Mouse (Mus musculus): Measurements from ENCODE around the gene Afap1. TPM values are rescaled to one million over a fixed set of nuclear protein-coding genes. Genes with fewer than 3 reads are reported as not detected.
A peak's percentile ranks its signal among the peaks of the same experiment; 100 is the strongest.

Gene Afap1
- polyA plus RNA-seq, 1 experiment from 2014 or later = 21.3 TPM

DNA sequence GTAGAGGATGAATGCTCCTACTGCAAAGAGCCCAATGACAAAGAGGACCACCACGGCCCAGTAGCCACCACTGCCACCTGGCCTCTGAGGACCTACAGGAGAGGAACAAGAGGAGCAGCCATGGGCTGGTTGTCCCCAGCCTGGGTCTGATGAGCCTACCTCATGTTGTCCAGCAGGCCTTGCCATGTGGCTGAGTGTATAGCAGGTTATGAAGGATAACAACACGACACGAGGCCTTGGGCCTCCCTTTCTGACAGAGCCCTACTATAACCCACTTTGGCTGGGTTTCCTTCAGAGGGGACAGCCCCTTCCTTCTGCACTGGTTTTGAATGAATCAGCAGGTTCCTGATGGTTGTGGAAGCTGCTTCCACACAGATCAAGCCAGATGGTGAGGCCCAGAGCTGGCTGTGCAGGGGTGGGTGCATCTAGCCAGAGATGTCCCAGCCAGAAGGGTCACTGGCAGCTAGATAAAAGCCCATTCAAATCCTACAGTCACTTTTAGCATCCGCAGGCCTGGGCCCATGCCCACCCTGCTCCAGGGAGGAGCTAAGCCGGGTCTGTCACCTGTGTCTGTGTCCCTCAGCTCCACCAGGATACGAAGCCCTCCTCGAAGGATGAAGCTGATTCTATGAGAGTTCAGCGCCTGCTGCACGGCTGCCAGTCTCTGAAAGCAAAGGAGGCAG is 131.0 kb downstream of the Afap1 start:
- H3K4me1 ChIP-seq (ENCODE audit: control insufficient read depth, insufficient read depth, low read length) = no peaks in the 10 kb centered on the region
- no peak overlapping the region for H3K4me3 ChIP-seq (ENCODE audit: low read depth, low read length)
- no peak for ATAC-seq (ENCODE audit: insufficient number of reproducible peaks, insufficient read depth, low FRiP score, low read depth)
- H3K27me3 ChIP-seq (ENCODE audit: control insufficient read depth, insufficient read depth, low read length) = no peaks in the 10 kb centered on the region
- H3K27ac ChIP-seq (ENCODE audit: low read length) = no peak overlapping the region
- H3K9me3 ChIP-seq (ENCODE audit: control insufficient read depth, low read depth, low read length) = no peaks in the 10 kb centered on the region
- no peak overlapping the region for H3K9ac ChIP-seq (replicated peaks; ENCODE audit: low read depth, low read length)
- H3K4me2 ChIP-seq (replicated peaks; ENCODE audit: low read depth, low read length) = no peak overlapping the region
- no peaks in the 10 kb centered on the region; the same call in 1 of the 2 replicates for H3K36me3 ChIP-seq (ENCODE audit: control insufficient read depth, insufficient read depth, low read length)
- WGBS = 82% methylated on average over 9 of the region's 9 CpGs

DNA sequence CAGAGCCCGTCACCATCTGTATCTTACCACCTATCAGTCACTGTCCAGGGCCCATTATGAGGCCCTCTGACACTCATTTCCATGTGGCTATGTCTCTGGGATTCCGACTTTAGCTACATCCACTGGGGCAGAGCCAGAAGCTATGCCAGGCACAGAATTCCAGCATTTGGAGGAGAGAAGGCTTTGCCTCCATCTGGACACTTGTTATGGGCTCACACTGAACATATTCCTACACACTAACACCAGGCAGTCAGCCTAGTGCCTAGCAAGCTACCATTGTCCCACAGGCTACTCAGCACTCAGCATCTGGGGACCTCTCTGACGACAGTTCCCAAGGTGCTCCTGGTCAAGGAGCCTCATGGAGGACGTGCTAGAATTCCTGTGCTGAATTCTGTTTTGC is 132.0 kb downstream of the Afap1 start:
- H3K27ac ChIP-seq (ENCODE audit: low read length) = no peak overlapping the region
- no peaks in the 10 kb centered on the region; the same call in 1 of the 2 replicates for H3K36me3 ChIP-seq (ENCODE audit: control insufficient read depth, insufficient read depth, low read length)
- H3K4me1 ChIP-seq (ENCODE audit: control insufficient read depth, insufficient read depth, low read length) = no peaks in the 10 kb centered on the region
- H3K9me3 ChIP-seq (ENCODE audit: control insufficient read depth, low read depth, low read length) = no peaks in the 10 kb centered on the region
- 79% methylated on average over 4 of the region's 4 CpGs for WGBS
- H3K27me3 ChIP-seq (ENCODE audit: control insufficient read depth, insufficient read depth, low read length) = no peaks in the 10 kb centered on the region
- H3K4me3 ChIP-seq (ENCODE audit: low read depth, low read length) = no peak overlapping the region
- no peak overlapping the region for H3K4me2 ChIP-seq (replicated peaks; ENCODE audit: low read depth, low read length)
- ATAC-seq (ENCODE audit: insufficient number of reproducible peaks, insufficient read depth, low FRiP score, low read depth) = no peak
- H3K9ac ChIP-seq (replicated peaks; ENCODE audit: low read depth, low read length) = no peak overlapping the region

DNA sequence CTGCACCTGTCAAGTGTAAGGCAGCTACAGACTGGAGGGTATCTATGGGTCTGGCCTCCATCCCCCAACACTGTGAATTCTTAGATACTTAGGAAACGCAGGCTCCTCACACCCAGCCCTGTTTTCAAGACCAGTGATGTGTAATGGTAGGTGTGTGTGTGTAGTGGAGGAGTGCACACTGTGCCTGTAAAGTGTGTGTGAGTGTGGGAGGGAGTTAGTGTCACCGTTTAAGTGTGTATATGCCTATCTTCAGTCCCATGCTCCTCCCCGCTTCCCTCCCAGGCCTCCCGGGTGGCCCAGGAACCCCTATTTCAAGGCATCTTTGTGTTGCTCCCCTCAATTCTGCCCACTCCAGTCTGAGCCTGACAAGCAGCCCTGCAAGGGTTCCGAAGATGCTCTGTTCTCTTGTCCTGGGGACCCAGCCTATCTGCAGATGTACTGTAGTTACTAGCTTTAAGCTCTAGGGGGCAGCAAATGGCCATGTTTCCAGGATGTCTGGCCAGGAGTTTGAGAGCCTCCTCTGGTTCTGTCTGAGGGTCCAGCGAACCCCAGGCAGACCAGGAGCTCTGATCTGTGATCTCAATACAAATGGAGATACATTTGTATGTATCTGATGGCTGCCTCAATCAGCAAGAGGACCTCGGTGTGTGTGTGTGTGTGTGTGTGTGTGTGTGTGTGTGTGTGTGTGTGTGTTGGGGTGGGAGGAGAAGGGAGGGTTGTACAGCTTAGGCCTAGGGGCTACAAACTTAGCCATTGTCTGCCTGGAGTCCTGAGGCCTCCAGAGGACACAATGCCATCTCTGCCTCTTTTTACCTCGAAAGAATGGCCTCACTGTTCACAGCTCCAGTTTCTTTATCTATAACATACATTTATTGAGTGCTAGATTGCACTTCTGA is 140.7 kb downstream of the Afap1 start:
- Histone ChIP-seq H3K27me3 (ENCODE audit: control insufficient read depth, insufficient read depth, low read length) (no peaks in the 10 kb centered on the region), H3K4me2 (replicated peaks; ENCODE audit: low read depth, low read length) (no peak overlapping the region), H3K27ac (ENCODE audit: low read length) (no peak overlapping the region; the same call in 1 of the 2 replicates), H3K4me3 (ENCODE audit: low read depth, low read length) (no peak overlapping the region), H3K36me3 (ENCODE audit: control insufficient read depth, insufficient read depth, low read length) (no peaks in the 10 kb centered on the region; the same call in 1 of the 2 replicates), H3K9ac (replicated peaks; ENCODE audit: low read depth, low read length) (no peak overlapping the region), H3K4me1 (ENCODE audit: control insufficient read depth, insufficient read depth, low read length) (no peaks in the 10 kb centered on the region; the same call in 1 of the 2 replicates), H3K9me3 (ENCODE audit: control insufficient read depth, low read depth, low read length) (no peaks in the 10 kb centered on the region)
- ATAC-seq (ENCODE audit: insufficient number of reproducible peaks, insufficient read depth, low FRiP score, low read depth) = peak; percentile 42; the same call in 1 of the 2 replicates
- WGBS = 48% methylated on average over 8 of the region's 8 CpGs

DNA sequence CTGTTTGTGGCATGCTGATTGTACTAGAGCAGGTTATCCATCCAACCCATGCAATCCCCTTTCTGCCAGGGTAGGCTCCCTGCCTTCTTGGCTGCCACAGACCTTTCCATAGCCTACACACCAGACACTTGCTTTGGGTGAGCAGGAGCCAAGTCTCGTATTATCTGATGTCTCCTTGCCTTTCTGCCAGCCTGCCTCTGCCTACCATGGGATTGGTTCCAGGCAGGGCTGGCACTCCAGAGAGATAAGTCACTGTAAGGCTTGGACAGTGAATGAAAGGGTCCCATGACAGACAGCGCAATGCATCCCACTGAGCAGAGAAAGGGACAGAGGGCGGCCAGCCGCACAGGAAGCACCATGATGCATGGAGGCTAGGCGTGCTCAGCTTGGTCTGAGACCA is 146.5 kb downstream of the Afap1 start:
- Histone ChIP-seq H3K9me3 (ENCODE audit: control insufficient read depth, low read depth, low read length) (no peaks in the 10 kb centered on the region), H3K27me3 (ENCODE audit: control insufficient read depth, insufficient read depth, low read length) (no peaks in the 10 kb centered on the region), H3K4me1 (ENCODE audit: control insufficient read depth, insufficient read depth, low read length) (peaks cover 19% of the 10 kb centered on the region), H3K27ac (ENCODE audit: low read length) (no peak overlapping the region), H3K4me3 (ENCODE audit: low read depth, low read length) (no peak overlapping the region), H3K4me2 (replicated peaks; ENCODE audit: low read depth, low read length) (no peak overlapping the region), H3K36me3 (ENCODE audit: control insufficient read depth, insufficient read depth, low read length) (no peaks in the 10 kb centered on the region; the same call in 1 of the 2 replicates), H3K9ac (replicated peaks; ENCODE audit: low read depth, low read length) (no peak overlapping the region)
- no peak for ATAC-seq (ENCODE audit: insufficient number of reproducible peaks, insufficient read depth, low FRiP score, low read depth)
- 91% methylated on average over 5 of the region's 5 CpGs for WGBS

DNA sequence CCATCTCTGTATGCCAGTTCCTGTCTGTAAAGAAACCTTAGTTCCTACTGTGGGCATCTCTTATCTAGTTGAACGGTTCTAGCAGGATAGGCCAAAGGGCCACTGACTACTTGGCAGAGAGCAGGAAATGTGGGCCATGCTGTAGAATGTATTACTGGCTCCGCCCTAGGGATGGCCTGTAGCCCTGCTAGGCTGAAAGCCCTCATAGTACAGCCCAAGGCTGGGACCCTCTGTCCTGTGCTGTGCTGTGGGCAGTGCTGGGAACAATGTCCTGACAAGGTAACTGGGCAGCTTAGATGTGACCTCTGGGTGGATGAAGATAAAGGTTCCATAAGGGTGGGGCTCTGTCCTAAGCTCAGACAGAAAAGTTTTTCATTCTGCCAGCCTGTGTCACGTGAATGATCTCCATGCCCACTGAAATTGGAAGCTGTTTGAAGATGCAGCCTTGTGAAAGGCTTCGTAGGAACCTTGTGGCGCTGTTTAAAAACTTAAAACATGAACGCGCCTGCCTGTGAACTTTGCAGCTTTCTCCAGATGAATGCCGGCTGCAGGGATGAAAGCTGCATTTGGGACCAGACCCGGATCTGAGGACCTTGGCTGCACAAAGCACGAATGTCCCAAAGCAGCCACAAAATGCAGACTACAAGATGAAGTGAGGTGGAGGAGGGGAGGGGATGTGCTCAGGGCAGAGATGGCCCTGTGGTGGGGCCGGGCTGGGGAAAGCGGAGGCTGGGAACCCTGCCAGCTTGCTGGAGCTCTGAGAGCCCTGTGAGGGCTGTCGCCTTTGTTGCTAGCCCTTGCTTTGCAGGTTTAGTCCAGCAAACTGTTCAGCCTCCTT is 147.5 kb downstream of the Afap1 start:
- Histone ChIP-seq H3K27me3 (ENCODE audit: control insufficient read depth, insufficient read depth, low read length) (no peaks in the 10 kb centered on the region), H3K27ac (ENCODE audit: low read length) (peak overlapping the region; percentile 52), H3K4me3 (ENCODE audit: low read depth, low read length) (no peak overlapping the region), H3K4me1 (ENCODE audit: control insufficient read depth, insufficient read depth, low read length) (peaks cover 19% of the 10 kb centered on the region), H3K36me3 (ENCODE audit: control insufficient read depth, insufficient read depth, low read length) (no peaks in the 10 kb centered on the region; the same call in 1 of the 2 replicates), H3K9me3 (ENCODE audit: control insufficient read depth, low read depth, low read length) (no peaks in the 10 kb centered on the region), H3K4me2 (replicated peaks; ENCODE audit: low read depth, low read length) (no peak overlapping the region), H3K9ac (replicated peaks; ENCODE audit: low read depth, low read length) (no peak overlapping the region)
- ATAC-seq (ENCODE audit: insufficient number of reproducible peaks, insufficient read depth, low FRiP score, low read depth) = peak; percentile 64; the same call in 1 of the 2 replicates
- WGBS = 41% methylated on average over 13 of the region's 13 CpGs

DNA sequence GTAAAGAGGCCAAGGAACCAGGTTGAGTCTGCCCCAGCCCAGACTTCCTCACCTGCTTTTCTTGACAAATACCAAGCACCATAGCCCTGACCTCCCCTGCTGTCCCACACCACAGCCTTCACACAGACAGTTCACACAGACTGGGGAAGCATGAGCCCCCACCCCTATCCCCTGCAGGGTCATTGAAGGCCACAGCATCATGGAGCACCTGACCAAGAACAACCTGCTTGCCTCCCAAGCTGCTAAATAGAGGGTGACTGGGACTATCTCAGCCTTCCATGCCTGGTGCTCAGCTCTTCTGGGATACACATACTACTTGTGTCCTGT is 148.1 kb downstream of the Afap1 start:
- Histone ChIP-seq H3K9ac (replicated peaks; ENCODE audit: low read depth, low read length) (no peak overlapping the region), H3K27ac (ENCODE audit: low read length) (peak overlapping the region; percentile 52), H3K4me2 (replicated peaks; ENCODE audit: low read depth, low read length) (no peak overlapping the region), H3K36me3 (ENCODE audit: control insufficient read depth, insufficient read depth, low read length) (no peaks in the 10 kb centered on the region; the same call in 1 of the 2 replicates), H3K4me3 (ENCODE audit: low read depth, low read length) (no peak overlapping the region), H3K4me1 (ENCODE audit: control insufficient read depth, insufficient read depth, low read length) (peaks cover 19% of the 10 kb centered on the region), H3K27me3 (ENCODE audit: control insufficient read depth, insufficient read depth, low read length) (no peaks in the 10 kb centered on the region), H3K9me3 (ENCODE audit: control insufficient read depth, low read depth, low read length) (no peaks in the 10 kb centered on the region)
- ATAC-seq (ENCODE audit: insufficient number of reproducible peaks, insufficient read depth, low FRiP score, low read depth) = 0 out of 2 replicates have a peak, but pooled peaks have one; percentile 17

DNA sequence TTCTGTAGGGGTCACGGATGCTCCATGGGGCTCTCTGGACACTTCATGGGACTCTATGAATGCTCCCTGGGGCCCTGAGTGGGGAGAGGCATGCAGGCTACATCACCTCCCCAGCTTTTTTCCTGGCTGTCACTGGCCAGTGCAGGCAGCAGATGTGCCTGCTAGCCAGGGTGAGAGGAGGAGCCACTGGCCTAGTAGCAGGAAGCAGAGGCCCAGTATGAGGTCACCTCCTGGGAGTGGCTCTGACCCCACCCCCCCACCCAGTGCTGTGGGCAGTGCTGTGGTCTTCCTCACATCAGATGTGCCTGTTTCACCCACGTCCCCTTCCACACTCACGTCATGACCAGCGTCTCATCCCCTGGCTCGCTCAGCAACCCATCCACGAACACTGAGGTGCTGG is 148.6 kb downstream of the Afap1 start:
- WGBS = 88% methylated on average over 6 of the region's 6 CpGs
- Histone ChIP-seq H3K36me3 (ENCODE audit: control insufficient read depth, insufficient read depth, low read length) (no peaks in the 10 kb centered on the region; the same call in 1 of the 2 replicates), H3K27me3 (ENCODE audit: control insufficient read depth, insufficient read depth, low read length) (no peaks in the 10 kb centered on the region), H3K4me2 (replicated peaks; ENCODE audit: low read depth, low read length) (no peak overlapping the region), H3K4me1 (ENCODE audit: control insufficient read depth, insufficient read depth, low read length) (peaks cover 19% of the 10 kb centered on the region), H3K9me3 (ENCODE audit: control insufficient read depth, low read depth, low read length) (no peaks in the 10 kb centered on the region), H3K9ac (replicated peaks; ENCODE audit: low read depth, low read length) (no peak overlapping the region), H3K4me3 (ENCODE audit: low read depth, low read length) (no peak overlapping the region), H3K27ac (ENCODE audit: low read length) (peak overlapping the region; percentile 52; the same call in 1 of the 2 replicates)
- ATAC-seq (ENCODE audit: insufficient number of reproducible peaks, insufficient read depth, low FRiP score, low read depth) = no peak

DNA sequence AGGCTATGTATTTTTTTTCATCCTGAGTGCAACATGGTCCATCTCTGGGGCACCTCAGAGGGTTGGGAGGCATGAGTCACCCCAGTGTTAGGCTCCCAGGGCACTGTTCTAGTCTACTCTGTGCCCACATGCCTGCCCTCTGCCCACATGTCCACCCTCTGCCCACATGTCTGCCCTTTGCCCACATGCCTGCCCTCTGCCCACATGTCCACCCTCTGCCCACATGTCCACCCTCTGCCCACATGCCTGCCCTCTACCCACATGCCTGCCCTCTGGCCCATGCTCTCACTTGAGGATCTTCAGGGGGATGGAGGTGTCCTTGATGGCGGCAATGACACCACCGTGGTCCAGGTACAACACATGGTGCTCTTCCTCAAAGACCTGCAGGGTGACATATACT is 150.0 kb downstream of the Afap1 start:
- Histone ChIP-seq H3K27me3 (ENCODE audit: control insufficient read depth, insufficient read depth, low read length) (no peaks in the 10 kb centered on the region), H3K4me1 (ENCODE audit: control insufficient read depth, insufficient read depth, low read length) (peaks cover 19% of the 10 kb centered on the region), H3K9ac (replicated peaks; ENCODE audit: low read depth, low read length) (no peak overlapping the region), H3K36me3 (ENCODE audit: control insufficient read depth, insufficient read depth, low read length) (no peaks in the 10 kb centered on the region; the same call in 1 of the 2 replicates), H3K4me3 (ENCODE audit: low read depth, low read length) (no peak overlapping the region), H3K4me2 (replicated peaks; ENCODE audit: low read depth, low read length) (no peak overlapping the region), H3K9me3 (ENCODE audit: control insufficient read depth, low read depth, low read length) (no peaks in the 10 kb centered on the region), H3K27ac (ENCODE audit: low read length) (no peak overlapping the region)
- no peak for ATAC-seq (ENCODE audit: insufficient number of reproducible peaks, insufficient read depth, low FRiP score, low read depth)
- WGBS = 97% methylated on average over 2 of the region's 2 CpGs
